In the genomic region with DNA sequence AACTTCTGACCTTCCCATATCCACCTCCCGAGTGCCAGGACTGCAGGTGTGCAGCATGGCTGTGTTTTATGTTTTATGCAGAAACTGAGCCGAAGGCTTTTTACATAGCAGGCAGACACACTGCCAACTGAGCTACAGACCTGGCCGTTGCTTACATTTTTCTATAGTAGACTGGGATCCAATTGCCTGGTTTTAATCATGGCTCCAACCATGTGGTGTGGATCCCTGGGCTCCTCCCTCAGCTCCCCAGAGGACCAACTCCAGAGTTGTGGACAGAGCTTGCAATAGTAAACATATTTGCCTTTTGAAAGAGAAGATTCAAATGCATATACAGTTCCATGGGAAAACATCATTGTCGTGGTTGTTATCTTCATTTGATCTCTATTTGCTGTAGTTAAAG, we compare ENCODE assay signal across 27 mouse cellular contexts.
"Had no signal": no experiment of that assay in that cellular context is flagged by ENCODE, and none has a peak within 500 bp of the region (broad histone marks: within the 10 kb centered on the region; RNA-seq: fewer than 3 reads in every experiment).

No protein-coding gene starts in this region.

- H3K27me3 ChIP-seq: embryonic facial prominence, embryonic 12.5 days; embryonic facial prominence, embryonic 13.5 days; forebrain, embryonic 12.5 days; forebrain, embryonic 13.5 days; forebrain, embryonic 15.5 days had no signal

- DNase-seq: cerebellum, adult 2 months; cerebellum, adult 8-10 months; cerebellum, adult 9-10 months; cerebellum, adult 9-11 months; cerebellum, postnatal 10 days; cerebellum, postnatal 14 days; cerebellum, postnatal 25 days; cerebellum, postnatal 36 days; embryo, embryonic 11 days; forebrain, postnatal 0 days; gastrocnemius, adult 2 months; gastrocnemius, postnatal 10 days; gastrocnemius, postnatal 14 days; gastrocnemius, postnatal 25 days; gastrocnemius, postnatal 36 days; heart, adult 11 months; heart, adult 18-20 months; heart, adult 2 months had no signal

- H3K9ac ChIP-seq: embryonic facial prominence, embryonic 12.5 days; embryonic facial prominence, embryonic 13.5 days; forebrain, embryonic 12.5 days; forebrain, embryonic 13.5 days; forebrain, embryonic 15.5 days; forebrain, postnatal 0 days had no signal

- ATAC-seq: forebrain, embryonic 13.5 days; forebrain, embryonic 14.5 days; forebrain, embryonic 15.5 days; forebrain, embryonic 16.5 days; forebrain, postnatal 0 days had no signal

- H3K36me3 ChIP-seq: embryonic facial prominence, embryonic 12.5 days; embryonic facial prominence, embryonic 13.5 days; forebrain, embryonic 10.5 days; forebrain, embryonic 12.5 days; forebrain, embryonic 15.5 days had no signal

- H3K9me3 ChIP-seq: embryonic facial prominence, embryonic 12.5 days; embryonic facial prominence, embryonic 13.5 days; forebrain, embryonic 10.5 days; forebrain, embryonic 12.5 days; forebrain, embryonic 13.5 days; forebrain, embryonic 15.5 days had no signal

- H3K4me2 ChIP-seq: embryonic facial prominence, embryonic 12.5 days; embryonic facial prominence, embryonic 13.5 days; forebrain, embryonic 12.5 days; forebrain, embryonic 13.5 days; forebrain, embryonic 15.5 days had no signal

- H3K4me3 ChIP-seq: embryonic facial prominence, embryonic 12.5 days; embryonic facial prominence, embryonic 13.5 days; erythroblast, embryonic 14.5 days; forebrain, embryonic 10.5 days; forebrain, embryonic 12.5 days; forebrain, embryonic 13.5 days; forebrain, embryonic 15.5 days; gastrocnemius, adult 2 months; heart, adult 2 months had no signal

- H3K27ac ChIP-seq: embryonic facial prominence, embryonic 12.5 days; embryonic facial prominence, embryonic 13.5 days; forebrain, embryonic 10.5 days; forebrain, embryonic 12.5 days; forebrain, embryonic 13.5 days; forebrain, embryonic 15.5 days; gastrocnemius, adult 2 months; heart, adult 2 months had no signal
